Mouse (Mus musculus) small intestine, adult 2 months (tissue): ENCODE measurements around the gene Alg5.

Experiments used
- CTCF ChIP-seq: fragments of 200-500 bp; IDR thresholded peaks from 2 replicates; pipeline ENCODE4 v1.5.1; 2012; ENCODE audit warnings: low read depth, mild to moderate bottlenecking, control low read depth, inconsistent platforms, low read length, moderate library complexity, mixed read lengths; ENCODE audit not compliant: insufficient replicate concordance, insufficient read length; ENCODE audit errors: extremely low read depth
- POLR2A ChIP-seq: fragments of 200-500 bp; IDR thresholded peaks from 2 replicates; pipeline ENCODE4 v1.6.1; 2012; ENCODE audit warnings: low read depth, mild to moderate bottlenecking, control low read depth, inconsistent platforms, low read length, moderate library complexity

DNA sequence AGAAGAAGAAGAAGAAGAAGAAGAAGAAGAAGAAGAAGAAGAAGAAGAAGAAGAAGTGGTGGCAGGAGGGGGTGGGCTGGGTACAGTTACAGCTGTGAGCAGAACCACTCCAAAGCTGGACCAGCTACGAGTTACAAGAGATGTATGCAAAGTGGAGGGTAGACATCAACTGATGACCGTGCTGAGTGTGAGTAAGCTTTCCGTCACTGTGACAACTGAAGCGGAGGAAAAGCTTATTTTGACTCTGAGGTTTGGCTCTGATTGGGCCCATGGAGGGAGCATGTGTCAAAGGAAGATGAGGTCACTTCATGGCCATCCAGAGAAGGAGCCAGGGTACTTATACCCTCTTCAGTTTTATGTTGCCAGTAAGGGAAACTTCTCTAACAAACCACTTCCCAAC is 18.1 kb downstream of the Alg5 start:
- no peak for TF ChIP-seq CTCF
- TF ChIP-seq POLR2A = no peak
